Mouse (Mus musculus) E14TG2a.4 (cell line): ENCODE measurements at regions not wholly inside any gene's neighbourhood (a gene's known extent, or its start where the extent isn't known, plus 50 kb on each side); places are given as distances from the start of the nearest gene placed in this dataset.

ENCODE experiments used
- CTCF ChIP-seq: conservative IDR thresholded peaks from 2 replicates; pipeline ENCODE4 v1.5.1; 2014; ENCODE audit warnings: low read length
- NANOG ChIP-seq: IDR thresholded peaks from 2 replicates; pipeline ENCODE4 v1.6.1; 2014; ENCODE audit warnings: borderline replicate concordance, low read length, mixed read lengths
- POU5F1 ChIP-seq: IDR thresholded peaks from 2 replicates; pipeline ENCODE4 v1.6.1; 2014; ENCODE audit warnings: low read length, borderline replicate concordance

DNA sequence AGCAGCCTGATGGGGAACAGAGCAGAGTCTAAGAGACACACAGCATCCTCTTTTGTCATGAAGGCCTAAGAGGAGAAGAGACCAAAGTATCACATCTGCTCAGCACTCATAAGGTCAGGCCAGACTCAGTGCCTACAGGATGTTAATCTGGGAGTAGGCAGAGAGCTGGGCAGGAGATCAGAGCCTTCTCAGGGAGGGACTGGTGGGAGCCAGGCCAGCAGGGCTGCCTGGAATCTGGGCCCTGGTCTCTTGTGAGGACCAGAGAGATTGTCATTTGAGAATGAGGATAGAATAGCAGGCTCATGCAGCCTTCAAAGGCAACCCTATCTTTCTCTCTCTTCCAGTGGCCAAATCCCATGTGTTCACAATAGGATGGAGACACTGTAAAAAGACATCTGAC lies 132.3 kb downstream of the Opa1 start:
- TF ChIP-seq CTCF (no peak), NANOG (no peak), POU5F1 (no peak)
